Mouse (Mus musculus): ENCODE results near the gene Nlk.

DNA sequence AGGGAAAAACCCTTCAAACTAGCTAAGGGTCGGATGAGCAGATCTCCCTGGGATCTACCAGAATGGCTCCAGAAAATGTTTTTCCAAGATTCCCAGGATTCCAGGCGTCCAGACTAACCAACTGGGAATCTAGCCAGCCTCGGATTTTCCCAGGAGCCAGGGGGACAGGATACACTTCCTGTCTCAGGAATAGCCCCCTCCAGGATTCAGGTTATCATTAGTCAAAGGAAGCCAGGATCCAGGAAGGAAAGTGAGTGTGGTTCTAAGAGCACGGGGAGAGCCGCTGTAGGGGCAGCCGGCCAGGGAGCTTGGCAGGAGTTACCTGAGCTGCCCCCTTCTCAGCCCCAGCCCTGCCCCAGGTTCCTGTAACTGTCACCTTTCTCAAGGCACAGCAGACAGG, 166.1 kb downstream of the Nlk start:
- no peak for TF ChIP-seq POLR2A (IDR thresholded peaks at IDR 0.05; ENCODE audit: low read depth, low read length)
- TF ChIP-seq CTCF (IDR thresholded peaks at IDR 0.05; ENCODE audit: extremely low read depth, insufficient read depth, insufficient read length, insufficient replicate concordance): no peak

All from spleen, adult 2 months (tissue).